Mouse (Mus musculus): Measurements from ENCODE around the gene Pik3ip1.

Pik3ip1 gene

GRCm38 (mm10) chr11:3302385-3302784, 27.8 kb upstream of the Pik3ip1 start:
- in situ Hi-C loops (cut with MboI, MseI), result no loop called here

- in situ Hi-C loops (cut with MboI, MseI), result no loop called here
Observed at GRCm38 (mm10) chr11:3302792-3303191, 27.4 kb upstream of the Pik3ip1 start.

GRCm38 (mm10) chr11:3305821-3306220, 24.4 kb upstream of the Pik3ip1 start:
- in situ Hi-C loops (cut with MboI, MseI), result no loop called here

- in situ Hi-C loops (cut with MboI, MseI), result no loop called here
Observed at GRCm38 (mm10) chr11:3307875-3308274, 22.3 kb upstream of the Pik3ip1 start.

GRCm38 (mm10) chr11:3309884-3310283, 20.3 kb upstream of the Pik3ip1 start:
- in situ Hi-C loops (cut with MboI, MseI), result no loop called here

GRCm38 (mm10) chr11:3310789-3311585, 19.2 kb upstream of the Pik3ip1 start:
- in situ Hi-C loops (cut with MboI, MseI), result no loop called here

- in situ Hi-C loops (cut with MboI, MseI), result no loop called here
Observed at GRCm38 (mm10) chr11:3311586-3312347, 18.4 kb upstream of the Pik3ip1 start.

GRCm38 (mm10) chr11:3313294-3313693, 16.9 kb upstream of the Pik3ip1 start:
- in situ Hi-C loops (cut with MboI, MseI), result no loop called here

GRCm38 (mm10) chr11:3314148-3314547, 16.1 kb upstream of the Pik3ip1 start:
- in situ Hi-C loops (cut with MboI, MseI), result no loop called here

- in situ Hi-C loops (cut with MboI, MseI), result no loop called here
Observed at GRCm38 (mm10) chr11:3318286-3318685, 11.9 kb upstream of the Pik3ip1 start.

- in situ Hi-C loops (cut with MboI, MseI), result loop anchor here in 1 of 2 experiments (5.0 kb wide), 1 partner anchor 36 kb away; no protein-coding TSS in a partner anchor
Observed at GRCm38 (mm10) chr11:3328271-3328670, 1.9 kb upstream of the Pik3ip1 start.

GRCm38 (mm10) chr11:3328806-3329775, 1.1 kb upstream of the Pik3ip1 start:
- in situ Hi-C loops (cut with MboI, MseI), result loop anchor here in 1 of 2 experiments (5.0 kb wide), 1 partner anchor 37 kb away; no protein-coding TSS in a partner anchor

- in situ Hi-C loops (cut with MboI, MseI), result loop anchor here in 1 of 2 experiments (5.0 kb wide), 1 partner anchor 72 kb away; no protein-coding TSS in a partner anchor
Observed at GRCm38 (mm10) chr11:3330566-3330965, 365 bp downstream of the Pik3ip1 start.

GRCm38 (mm10) chr11:3330991-3331750, 970 bp downstream of the Pik3ip1 start:
- in situ Hi-C loops (cut with MboI, MseI), result loop anchor here in 1 of 2 experiments (5.0 kb wide), 1 partner anchor 71 kb away; no protein-coding TSS in a partner anchor

- in situ Hi-C loops (cut with MboI, MseI), result loop anchor here in 1 of 2 experiments (5.0 kb wide), 1 partner anchor 70 kb away; no protein-coding TSS in a partner anchor
Observed at GRCm38 (mm10) chr11:3331756-3332642, 1.8 kb downstream of the Pik3ip1 start.

GRCm38 (mm10) chr11:3333111-3333695, 3.0 kb downstream of the Pik3ip1 start:
- in situ Hi-C loops (cut with MboI, MseI), result loop anchor here in 1 of 2 experiments (5.0 kb wide), 1 partner anchor 69 kb away; no protein-coding TSS in a partner anchor

GRCm38 (mm10) chr11:3334141-3334710, 4.0 kb downstream of the Pik3ip1 start:
- in situ Hi-C loops (cut with MboI, MseI), result loop anchor here in 1 of 2 experiments (5.0 kb wide), 1 partner anchor 68 kb away; no protein-coding TSS in a partner anchor

GRCm38 (mm10) chr11:3334711-3335316, 4.6 kb downstream of the Pik3ip1 start:
- in situ Hi-C loops (cut with MboI, MseI), result loop anchor here in 1 of 2 experiments (5.0 kb wide), 1 partner anchor 67 kb away; no protein-coding TSS in a partner anchor

Measured in T-helper 17 cell (primary cell).